Mouse (Mus musculus) midbrain, embryonic 12.5 days (tissue): ENCODE measurements around the gene Emp2. TPM values are rescaled to one million over a fixed set of nuclear protein-coding genes. Genes with fewer than 3 reads are reported as not detected.
"Not testable (repeated sequence)": the region's sequence is repeated elsewhere in the genome, so short reads cannot be mapped to it uniquely, and the experiment has no call there.

ENCODE experiments used
- ATAC-seq: fragments of 200-750 bp; cut with Nextera tagmentation; 2 replicates; pipeline ENCODE4 v1.8.0; 2017; ENCODE audit warnings: low read depth, moderate TSS enrichment, moderate library complexity; ENCODE audit not compliant: low FRiP score
- H3K27ac ChIP-seq: fragments of 300-500 bp; sonication (generic); replicated peaks from 2 replicates; pipeline ENCODE4 v1.5.1; 2016; ENCODE audit warnings: mild to moderate bottlenecking
- H3K27me3 ChIP-seq: fragments of 300-500 bp; sonication (generic); 2 replicates; pipeline ENCODE4 v1.6.1; 2016; ENCODE audit warnings: mild to moderate bottlenecking
- H3K36me3 ChIP-seq: fragments of 300-500 bp; sonication (generic); 2 replicates; pipeline ENCODE4 v1.6.1; 2016
- H3K4me1 ChIP-seq: fragments of 300-500 bp; sonication (generic); 2 replicates; pipeline ENCODE4 v1.6.1; 2016
- H3K4me2 ChIP-seq: fragments of 300-500 bp; sonication (generic); replicated peaks from 2 replicates; pipeline ENCODE4 v1.6.1; 2016; ENCODE audit warnings: mild to moderate bottlenecking, moderate library complexity
- H3K4me3 ChIP-seq: fragments of 300-500 bp; sonication (generic); 2 replicates; pipeline ENCODE4 v1.5.1; 2016; ENCODE audit warnings: mild to moderate bottlenecking
- H3K9ac ChIP-seq: fragments of 300-500 bp; sonication (generic); replicated peaks from 2 replicates; pipeline ENCODE4 v1.6.1; 2016; ENCODE audit warnings: mild to moderate bottlenecking, moderate library complexity
- H3K9me3 ChIP-seq: fragments of 300-500 bp; sonication (generic); 2 replicates; pipeline ENCODE4 v1.6.1; 2016; ENCODE audit warnings: mild to moderate bottlenecking
- WGBS: fragments of 180-500 bp; shearing (Covaris S2); methylation state at CpG from one replicate; pipeline ENCODE4 v1.1.7; 2016; 5-methylcytosine and 5-hydroxymethylcytosine counted together
- microRNA-seq: library from miRNA; unstranded; fragments of <30 nt; microRNA quantifications from one replicate; pipeline ENCODE4, GENCODE M21; 2017
- polyA plus RNA-seq: library from polyadenylated mRNA; unstranded; fragments of >200 nt; fragmentation: Nextera tagmentation; extraction: Ambion mirVana; gene quantifications from 2 replicates; pipeline ENCODE4 v1.2.1, GENCODE M21; 2016

Gene Emp2
- polyA plus RNA-seq, 1 experiment from 2014 or later, result 4.4 TPM

DNA sequence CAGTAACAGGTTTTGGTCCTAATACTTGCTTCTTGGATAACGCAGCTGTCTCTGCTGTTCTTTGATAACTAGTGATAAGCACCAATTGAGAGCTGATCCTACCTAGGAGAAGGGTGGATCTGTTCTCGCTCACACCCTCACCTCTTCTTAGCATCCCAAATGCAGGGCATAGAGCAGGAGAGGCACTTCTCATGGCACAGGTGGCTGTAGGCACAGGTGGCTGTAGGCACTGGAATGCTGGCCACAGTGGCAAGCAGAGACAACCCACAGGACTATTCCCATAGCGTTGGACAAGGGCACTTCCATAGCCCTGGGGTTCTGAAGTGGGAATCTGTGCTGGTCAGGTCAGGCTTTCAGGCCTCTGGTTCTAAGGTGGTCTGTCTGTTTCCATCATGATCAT lies 31.9 kb downstream of the Emp2 start:
- Histone ChIP-seq H3K27me3 (no peaks in the 10 kb centered on the region), H3K4me3 (no peak overlapping the region), H3K4me1 (no peaks in the 10 kb centered on the region), H3K27ac (no peak overlapping the region), H3K9ac (no peak overlapping the region), H3K9me3 (no peaks in the 10 kb centered on the region), H3K4me2 (no peak overlapping the region), H3K36me3 (no peaks in the 10 kb centered on the region)
- ATAC-seq, result no peak
- 77% methylated on average over 3 of the region's 3 CpGs for WGBS

DNA sequence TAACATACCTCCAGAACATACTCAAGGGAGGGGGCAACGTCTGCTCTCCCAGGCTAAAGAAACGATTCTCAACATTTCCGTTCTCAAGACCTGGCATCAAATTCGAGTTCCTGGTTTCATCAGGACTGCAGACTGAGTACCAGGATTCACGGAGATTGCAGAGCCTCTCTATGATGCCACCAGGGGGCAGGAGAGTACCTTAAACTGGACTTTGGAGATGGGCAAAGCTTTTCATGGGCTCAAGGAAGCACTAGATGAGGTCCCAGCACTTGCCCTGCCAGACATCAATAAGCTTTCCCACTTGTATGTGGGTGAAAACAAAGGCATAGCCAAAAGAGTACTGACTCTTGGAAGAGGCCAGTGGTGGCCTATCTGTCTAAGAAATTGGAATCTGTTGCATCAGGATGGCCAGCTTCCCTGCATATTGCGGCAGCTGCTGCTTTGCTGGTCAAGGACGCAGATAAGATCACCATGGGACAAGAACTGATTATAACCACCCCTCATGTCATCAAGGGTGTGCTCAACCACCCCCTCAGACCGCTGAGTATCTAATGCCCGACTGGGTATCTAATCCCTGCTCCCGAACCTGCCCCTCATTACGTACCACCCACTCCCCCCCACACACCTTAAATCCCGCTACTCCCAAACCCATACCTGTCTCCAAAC lies 33.3 kb downstream of the Emp2 start:
- Histone ChIP-seq H3K9ac (no peak overlapping the region), H3K4me2 (no peak overlapping the region), H3K4me1 (no peaks in the 10 kb centered on the region), H3K27me3 (no peaks in the 10 kb centered on the region), H3K27ac (no peak overlapping the region), H3K4me3 (no peak overlapping the region), H3K9me3 (no peaks in the 10 kb centered on the region), H3K36me3 (no peaks in the 10 kb centered on the region)
- ATAC-seq, result no peak
- 52% methylated on average over 12 of the region's 12 CpGs for WGBS

DNA sequence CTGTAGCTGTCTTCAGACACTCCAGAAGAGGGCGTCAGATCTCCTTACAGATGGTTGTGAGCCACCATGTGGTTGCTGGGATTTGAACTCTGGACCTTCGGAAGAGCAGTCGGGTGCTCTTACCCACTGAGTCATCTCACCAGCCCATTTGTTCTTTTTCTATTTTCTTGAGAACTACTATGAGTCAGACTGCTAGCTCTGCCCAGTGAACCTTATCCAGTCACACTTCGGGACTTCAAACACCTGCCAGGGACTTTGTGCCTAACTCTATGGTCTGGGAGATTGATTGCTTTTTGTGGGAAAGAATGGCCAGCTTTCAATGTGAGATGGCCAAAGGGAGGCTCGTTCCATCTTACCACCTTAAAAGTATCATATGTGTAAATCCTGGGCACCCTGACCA lies 37.0 kb downstream of the Emp2 start:
- not testable (repeated sequence) for H3K36me3 ChIP-seq, H3K9ac ChIP-seq, ATAC-seq, H3K4me1 ChIP-seq, H3K27me3 ChIP-seq, H3K4me3 ChIP-seq, H3K27ac ChIP-seq, H3K4me2 ChIP-seq
- WGBS, result 82% methylated on average over 5 of the region's 5 CpGs
- H3K9me3 ChIP-seq, result 0 out of 2 replicates have a peak, but pooled peaks cover 17% of the 10 kb centered on the region

- Histone ChIP-seq H3K36me3 (no peaks in the 10 kb centered on the region), H3K9ac (no peak overlapping the region), H3K4me1 (no peaks in the 10 kb centered on the region), H3K27ac (no peak overlapping the region), H3K27me3 (no peaks in the 10 kb centered on the region), H3K9me3 (0 out of 2 replicates have a peak, but pooled peaks cover 17% of the 10 kb centered on the region), H3K4me3 (no peak overlapping the region), H3K4me2 (no peak overlapping the region)
- whole genome bisulfite sequencing, result 59% methylated on average over 4 of the region's 4 CpGs
- ATAC-seq, result no peak
Measured at GRCm38 (mm10) chr16:10274465-10274864, 39.3 kb downstream of the Emp2 start.

- no peaks in the 10 kb centered on the region for H3K4me1 ChIP-seq
- no peaks in the 10 kb centered on the region for H3K27me3 ChIP-seq
- no peak for ATAC-seq
- no peaks in the 10 kb centered on the region for H3K36me3 ChIP-seq
- H3K27ac ChIP-seq, result no peak overlapping the region
- H3K9ac ChIP-seq, result no peak overlapping the region
- WGBS, result 31% methylated on average over 3 of the region's 3 CpGs
- H3K4me3 ChIP-seq, result no peak overlapping the region
- 0 out of 2 replicates have a peak, but pooled peaks cover 17% of the 10 kb centered on the region for H3K9me3 ChIP-seq
- no peak overlapping the region for H3K4me2 ChIP-seq
Measured at GRCm38 (mm10) chr16:10272256-10272655, 41.5 kb downstream of the Emp2 start.

GRCm38 (mm10) chr16:10253993-10254392 lies 59.8 kb downstream of the Emp2 start:
- 18% methylated on average over 1 of the region's 1 CpGs for WGBS
- Histone ChIP-seq H3K4me1 (peaks cover 3% of the 10 kb centered on the region; the same call in 1 of the 2 replicates), H3K9me3 (no peaks in the 10 kb centered on the region), H3K27me3 (no peaks in the 10 kb centered on the region), H3K4me3 (no peak overlapping the region), H3K36me3 (no peaks in the 10 kb centered on the region), H3K4me2 (no peak overlapping the region), H3K9ac (no peak overlapping the region), H3K27ac (no peak overlapping the region)
- ATAC-seq, result no peak

GRCm38 (mm10) chr16:10236601-10237000 lies 77.2 kb downstream of the Emp2 start:
- Histone ChIP-seq H3K4me3 (no peak overlapping the region), H3K27me3 (no peaks in the 10 kb centered on the region), H3K9ac (no peak overlapping the region), H3K27ac (no peak overlapping the region), H3K4me2 (no peak overlapping the region), H3K4me1 (no peaks in the 10 kb centered on the region), H3K9me3 (no peaks in the 10 kb centered on the region), H3K36me3 (no peaks in the 10 kb centered on the region)
- no peak for ATAC-seq

Small RNAs within 50 kb of the gene (microRNA-seq; reads per million reads assigned to microRNA genes)
- gene Gm22932, result not detected

Other genes starting within 250 kb of the Emp2 start
- 0.30 and 0.46 TPM in 2 replicates for gene Rpl39l, start 143.7 kb downstream of the Emp2 start, polyA plus RNA-seq
- gene Atf7ip2, start 121.3 kb downstream of the Emp2 start, polyA plus RNA-seq, result 0.71 and 0.81 TPM in 2 replicates
- 0.22 TPM in 1 of 2 replicates, not detected in the other for gene Tekt5, start 81.5 kb upstream of the Emp2 start, polyA plus RNA-seq
- gene Nubp1, start 98.0 kb upstream of the Emp2 start, polyA plus RNA-seq, result 53.4 and 61.7 TPM in 2 replicates
- 35.5 and 35.6 TPM in 2 replicates for gene Tvp23a, start 133.4 kb upstream of the Emp2 start, polyA plus RNA-seq
- 0.46 TPM in 2 replicates for gene Ciita, start 166.1 kb upstream of the Emp2 start, polyA plus RNA-seq
- gene Dexi, start 229.1 kb upstream of the Emp2 start, polyA plus RNA-seq, result 25.6 and 26.2 TPM in 2 replicates
- gene Clec16a, start 231.4 kb upstream of the Emp2 start, polyA plus RNA-seq, result 51.0 and 51.6 TPM in 2 replicates